Mouse (Mus musculus): ENCODE results near the gene Gm3629. TPM values are rescaled to one million over a fixed set of nuclear protein-coding genes. Genes with fewer than 3 reads are reported as not detected.
A peak's percentile ranks its signal among the peaks of the same experiment; 100 is the strongest.
"Not testable (repeated sequence)": the region's sequence is repeated elsewhere in the genome, so short reads cannot be mapped to it uniquely, and the experiment has no call there.

Gm3629 gene
- under 1 TPM in 1 of 2 experiments, not detected in 1; 0.35 TPM for total RNA-seq (2021)
- long read RNA-seq, experiment 1, result 0 reads
- long read RNA-seq, experiment 2, result 0 reads

DNA sequence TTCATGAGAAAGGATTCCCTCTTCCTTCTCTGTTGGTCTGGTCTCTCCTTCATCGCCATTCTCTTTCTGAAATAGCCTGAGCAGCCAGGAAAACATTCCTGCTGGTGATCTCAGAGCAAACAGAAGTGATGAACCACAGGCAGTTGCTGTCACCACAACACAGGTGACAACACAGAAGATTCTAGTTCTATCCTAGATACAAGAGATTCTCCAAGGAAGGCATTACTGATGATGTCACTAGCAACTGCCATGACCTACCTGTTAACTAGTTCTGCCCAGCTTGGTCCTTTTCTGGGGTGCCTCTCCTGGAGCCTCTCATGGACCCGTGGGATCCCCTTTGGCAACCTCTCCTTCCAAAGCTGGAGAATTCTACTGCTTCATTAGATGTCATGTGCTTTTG, at the start of gene Gm3629:
Gm3629 (minus strand) TSS at position 101 of the 400 bp plus-strand sequence.
- not testable (repeated sequence) for DNase-seq (ENCODE audit: low spot score in 2 of 2)

DNA sequence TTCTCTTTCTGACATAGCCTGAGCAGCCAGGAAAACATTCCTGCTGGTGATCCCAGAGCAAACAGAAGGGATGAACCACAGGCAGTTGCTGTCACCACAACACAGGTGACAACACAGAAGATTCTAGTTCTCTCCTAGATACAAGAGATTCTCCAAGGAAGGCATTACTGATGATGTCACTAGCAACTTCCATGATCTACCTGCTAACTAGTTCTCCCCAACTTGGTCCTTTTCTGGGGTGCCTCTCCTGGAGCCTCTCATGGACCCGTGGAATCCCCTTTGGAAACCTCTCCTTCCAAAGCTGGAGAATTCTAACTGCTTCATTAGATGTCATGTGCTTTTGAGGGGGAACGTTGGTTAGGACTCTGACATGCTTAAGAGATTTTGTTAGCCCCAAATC, 31.9 kb upstream of the Gm3629 start, which contains the start of gene Gm3460:
Gm3460 (minus strand) TSS at position 101 of the 400 bp plus-strand sequence.
- not testable (repeated sequence) for DNase-seq (ENCODE audit: low spot score in 2 of 2)

DNA sequence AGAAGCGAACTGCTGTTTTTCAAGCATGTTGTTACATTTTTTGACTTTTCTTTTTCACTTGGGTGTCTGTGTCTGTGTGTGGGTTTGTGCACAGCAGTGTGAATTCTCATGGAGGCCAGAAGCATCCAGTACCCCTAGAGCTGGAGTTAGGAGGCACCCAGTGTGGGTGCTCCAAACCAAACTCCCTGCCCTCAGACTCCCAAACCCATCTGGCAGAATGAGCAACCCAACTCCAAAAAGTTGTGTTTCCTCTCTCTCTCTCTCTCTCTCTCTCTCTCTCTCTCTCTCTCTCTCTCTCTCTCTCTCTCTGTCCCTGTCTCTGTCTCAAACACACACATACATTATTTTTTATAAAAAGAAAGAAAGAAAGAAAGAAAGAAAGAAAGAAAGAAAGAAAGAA, 16.0 kb upstream of the Gm3629 start:
- peak; percentile 1 to 17 for DNase-seq (ENCODE audit: low spot score in 2 of 2)

DNA sequence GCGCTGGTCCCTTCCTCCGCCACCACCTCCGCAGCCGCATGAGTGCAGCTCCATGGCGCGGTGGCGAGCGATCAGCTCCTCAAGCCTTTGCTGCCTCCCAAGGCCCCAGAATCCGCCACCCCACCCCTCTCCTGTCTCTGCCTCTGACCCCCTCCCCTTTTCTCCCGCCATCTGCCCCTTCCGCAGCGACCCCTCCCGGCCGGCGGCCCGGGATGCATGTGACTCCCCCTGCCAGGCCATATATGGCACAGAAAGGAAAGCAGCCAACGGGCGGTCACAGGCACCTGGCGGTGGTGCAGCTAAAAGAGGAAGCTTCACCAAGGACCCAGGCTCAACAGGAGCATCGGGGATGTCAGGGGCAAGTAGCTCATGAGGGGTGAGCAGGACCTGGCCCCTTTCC, 14.6 kb upstream of the Gm3629 start:
- not testable (repeated sequence) for DNase-seq (ENCODE audit: low spot score in 2 of 2)

DNA sequence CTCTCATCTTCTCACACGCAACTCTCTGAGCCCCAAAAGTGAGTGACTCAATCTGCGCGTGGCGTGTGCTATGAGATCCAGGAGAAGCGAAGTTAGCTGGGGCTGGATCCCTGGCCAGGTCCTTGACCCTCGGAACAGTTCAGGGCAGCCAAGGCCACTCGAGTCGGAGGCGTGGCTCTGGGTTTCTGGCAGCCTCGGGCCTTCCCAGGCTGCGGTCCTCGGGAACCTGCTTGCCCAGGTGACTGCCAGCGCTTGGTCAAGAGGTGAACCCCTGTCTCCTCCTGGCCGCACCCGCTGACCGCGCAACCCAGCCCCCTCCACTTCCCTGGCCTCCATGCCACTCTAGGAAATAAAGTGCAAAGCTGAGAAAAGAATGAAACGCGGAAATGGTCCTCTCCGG, 14.1 kb upstream of the Gm3629 start:
- peak; percentile 1 to 10 for DNase-seq (ENCODE audit: low spot score in 2 of 2)

DNA sequence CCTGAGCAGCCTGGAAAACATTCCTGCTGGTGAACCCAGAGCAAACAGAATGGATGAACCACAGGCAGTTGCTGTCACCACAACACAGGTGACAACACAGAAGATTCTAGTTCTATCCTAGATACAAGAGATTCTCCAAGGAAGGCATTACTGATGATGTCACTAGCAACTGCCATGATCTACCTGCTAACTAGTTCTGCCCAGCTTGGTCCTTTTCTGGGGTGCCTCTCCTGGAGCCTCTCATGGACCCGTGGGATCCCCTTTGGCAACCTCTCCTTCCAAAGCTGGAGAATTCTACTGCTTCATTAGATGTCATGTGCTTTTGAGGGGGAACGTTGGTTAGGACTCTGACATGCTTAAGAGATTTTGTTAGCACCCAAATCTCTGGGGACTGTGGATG, 53.2 kb downstream of the Gm3629 start, which contains the start of gene Gm8356:
Gm8356 (minus strand) TSS at position 101 of the 400 bp plus-strand sequence.
- DNase-seq (ENCODE audit: low spot score in 2 of 2), result not testable (repeated sequence)

Other genes with a start within 250 kb of the Gm3629 start
- not detected for gene Gm3618, start 246.9 kb downstream of the Gm3629 start, total RNA-seq (2021)
- gene Gm16440, start 200.3 kb downstream of the Gm3629 start, total RNA-seq (2021), result not detected
- under 1 TPM in 1 of 2 experiments, not detected in 1; 0.22 TPM for gene Gm3591, start 178.1 kb downstream of the Gm3629 start, total RNA-seq (2021)
- gene Gm3594, start 146.0 kb downstream of the Gm3629 start, total RNA-seq (2021), result not detected
- not detected for gene Gm8356, start 53.3 kb downstream of the Gm3629 start, total RNA-seq (2021)
- gene Gm3460, start 31.8 kb upstream of the Gm3629 start, total RNA-seq (2021), result not detected
- not detected for gene Gm10251, start 93.6 kb upstream of the Gm3629 start, total RNA-seq (2021)
- gene Gm8050, start 129.6 kb upstream of the Gm3629 start, total RNA-seq (2021), result not detected
- not detected for gene Gm3636, start 151.7 kb upstream of the Gm3629 start, total RNA-seq (2021)
- not detected for gene Gm8362, start 183.8 kb upstream of the Gm3629 start, total RNA-seq (2021)
- gene Gm3642, start 249.7 kb upstream of the Gm3629 start, total RNA-seq (2021), result not detected

All from adrenal gland, adult 18-20 months (tissue).